Mouse (Mus musculus) spleen, adult 18-20 months (tissue): ENCODE measurements at regions not wholly inside any gene's neighbourhood (a gene's known extent, or its start where the extent isn't known, plus 50 kb on each side); places are given as distances from the start of the nearest gene placed in this dataset.

Source experiments
- DNase-seq, 2 experiments: peaks; one replicate each; pipeline ENCODE4 v3.0.0; 2022; ENCODE audit warnings: mixed read lengths in 2 of 2

DNA sequence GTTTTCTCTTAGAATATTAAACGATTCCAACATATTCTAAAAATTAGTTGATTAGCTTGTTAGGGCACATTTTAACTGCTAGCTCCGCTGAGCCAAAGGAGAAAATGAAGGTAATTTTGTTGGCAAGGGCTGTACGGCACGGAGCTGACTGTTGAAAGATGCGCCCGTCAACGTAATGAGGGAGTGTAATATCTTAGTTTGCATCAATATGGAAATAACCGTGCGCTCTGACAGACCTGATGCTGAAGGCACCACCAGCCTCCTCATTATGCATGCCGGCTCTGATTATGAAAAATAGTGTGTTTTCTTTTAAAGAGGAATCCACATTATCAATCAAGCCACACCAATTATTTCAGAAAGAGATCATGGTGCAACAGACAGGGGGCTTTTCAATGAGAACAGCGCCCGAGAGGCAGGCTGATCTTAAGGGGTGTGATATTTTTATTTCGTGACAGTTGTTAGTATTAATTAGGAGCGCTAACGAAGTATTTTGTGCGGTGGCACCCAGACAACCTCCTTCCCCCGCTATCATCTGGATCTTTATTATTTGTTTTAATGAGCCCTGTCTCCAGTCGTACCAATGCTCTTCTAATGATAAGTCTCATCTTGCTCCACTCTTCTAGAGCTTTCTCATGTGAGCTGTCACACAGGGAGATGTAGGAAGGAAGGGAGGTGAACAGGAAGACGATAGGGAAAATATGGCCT lies 99.9 kb upstream of the Ctbp2 start:
- no peak for DNase-seq

DNA sequence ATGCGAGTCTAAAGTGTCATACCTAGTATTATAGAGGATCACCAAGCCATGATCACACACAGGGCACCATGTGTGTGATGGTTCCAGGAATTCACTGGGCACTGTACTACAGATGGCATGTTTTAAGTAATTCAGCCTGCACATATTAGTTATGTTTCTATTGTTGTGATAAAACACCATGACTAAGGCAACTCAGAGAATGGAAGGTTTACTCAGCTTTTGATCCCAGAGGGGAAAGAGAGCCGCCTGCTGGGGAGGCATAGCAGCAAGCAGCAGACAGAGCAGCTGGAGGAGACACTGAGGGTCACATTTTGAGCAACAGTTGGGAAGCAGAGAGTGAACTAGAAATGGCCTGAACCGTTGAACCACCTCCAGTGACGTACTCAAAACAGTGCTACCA lies 88.2 kb upstream of the Ctbp2 start:
- no peak for DNase-seq

DNA sequence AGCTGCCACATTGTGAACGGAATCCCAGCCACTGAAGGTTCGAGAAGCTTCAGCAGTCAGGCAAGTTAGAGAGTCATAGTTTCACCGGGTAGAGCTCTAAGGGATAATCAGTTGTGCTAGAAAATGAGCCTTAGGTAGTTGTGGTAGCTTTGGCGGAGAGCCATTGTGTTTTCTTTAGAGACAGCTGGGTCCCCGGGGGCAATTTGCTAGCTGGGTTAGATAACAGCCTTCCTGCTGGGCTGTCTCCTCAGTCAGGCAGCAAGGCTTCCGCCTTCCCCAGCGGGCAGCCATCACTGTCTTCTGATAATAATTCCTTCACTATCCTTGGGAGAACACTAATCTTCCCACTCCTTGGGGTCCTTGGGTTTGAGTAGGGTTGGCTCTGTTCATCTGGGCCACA lies 81.5 kb upstream of the Ctbp2 start:
- no peak for DNase-seq

DNA sequence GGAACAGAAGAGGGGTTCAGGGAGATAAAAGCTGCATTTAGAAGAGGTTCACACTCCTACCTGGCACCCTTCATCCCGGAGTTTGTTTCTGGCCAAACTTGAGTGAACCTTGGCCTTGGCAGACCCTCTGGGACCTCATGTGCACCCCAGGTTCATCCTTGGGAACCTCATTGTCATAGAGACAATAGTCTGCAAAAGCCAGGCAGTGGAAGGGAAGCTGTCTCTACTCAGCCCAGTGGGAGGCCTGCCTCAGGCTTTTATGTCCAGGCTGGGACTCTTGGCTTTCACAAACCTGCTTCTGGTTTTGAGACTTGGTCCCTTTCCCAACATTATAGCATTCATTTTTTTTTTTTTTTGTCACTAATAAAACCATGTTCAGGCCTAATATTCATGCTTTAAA lies 80.3 kb upstream of the Ctbp2 start:
- no peak for DNase-seq

DNA sequence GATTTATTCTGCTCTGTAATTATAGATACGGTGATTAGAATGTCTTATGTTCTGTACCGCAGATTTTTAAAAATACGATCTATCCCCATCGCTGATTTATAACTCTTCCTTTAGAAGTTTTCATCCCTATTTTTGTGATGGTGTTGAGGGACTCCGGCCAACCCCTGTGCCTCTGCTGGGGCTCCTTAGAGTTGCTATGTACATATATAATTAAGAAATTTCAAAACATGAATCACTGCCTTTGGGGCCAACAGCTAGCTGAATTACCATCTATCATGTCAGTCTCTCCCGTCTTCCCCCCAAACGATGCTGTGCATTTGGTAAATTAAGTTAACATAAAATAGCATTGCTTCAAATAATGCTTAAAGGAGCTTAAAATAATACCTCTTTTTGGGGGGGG lies 79.8 kb upstream of the Ctbp2 start:
- DNase-seq = no peak

DNA sequence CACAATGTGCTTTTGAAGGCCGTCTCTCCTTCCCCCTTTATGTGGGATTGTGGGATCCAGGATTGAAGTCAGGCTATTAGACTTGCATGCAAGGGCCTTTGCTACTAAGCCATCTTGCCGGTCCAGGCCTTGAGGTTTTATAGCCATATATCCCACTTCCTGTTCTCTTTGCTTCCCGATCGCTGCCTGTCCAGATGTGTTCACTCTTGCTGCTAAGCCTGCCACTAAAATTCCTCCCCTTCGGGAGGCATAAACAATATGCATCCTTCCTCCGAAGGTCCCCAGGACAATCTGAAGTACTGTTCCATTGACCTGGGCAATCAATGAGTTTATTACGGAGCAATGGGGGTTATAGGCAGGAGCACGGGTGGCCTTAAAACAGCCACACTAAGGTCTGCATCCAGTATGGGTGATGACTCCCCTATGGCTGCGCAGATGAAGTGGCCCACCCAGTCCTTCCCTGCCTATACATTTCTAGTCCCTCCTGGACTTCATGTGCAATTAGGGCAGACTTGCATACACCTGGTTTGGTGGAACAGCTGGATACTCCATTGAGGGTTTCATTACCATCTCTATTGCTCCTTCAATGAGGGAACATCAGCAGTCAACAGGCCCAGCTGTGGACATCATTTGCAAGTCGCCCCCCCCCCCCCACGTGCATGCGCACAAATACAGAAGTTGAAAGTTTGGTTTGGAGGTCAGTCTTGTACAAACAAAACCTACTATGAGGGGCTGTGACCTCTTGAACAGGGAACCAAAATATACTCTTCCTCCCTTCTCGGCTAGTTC lies 78.1 kb upstream of the Ctbp2 start:
- no peak for DNase-seq

DNA sequence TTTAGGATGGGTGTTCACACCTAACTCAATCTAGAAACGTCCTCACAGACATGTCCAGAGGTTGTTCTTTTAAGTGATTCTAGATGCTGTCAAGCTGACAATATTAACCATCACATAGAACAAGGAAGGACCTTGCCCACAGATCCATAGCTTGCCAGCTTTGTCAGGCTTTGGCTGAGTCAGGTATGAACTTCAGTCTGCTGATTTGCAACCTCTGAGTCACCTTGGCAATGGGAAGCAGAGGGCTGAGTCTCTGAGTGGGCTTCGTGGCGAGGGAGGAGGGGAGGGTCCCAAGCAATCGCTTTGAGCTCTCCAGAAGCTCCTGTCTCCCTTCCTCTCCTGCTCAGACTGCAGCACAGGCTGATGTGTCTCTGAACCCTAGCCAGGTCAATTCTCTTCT lies 74.9 kb upstream of the Ctbp2 start:
- DNase-seq = no peak

DNA sequence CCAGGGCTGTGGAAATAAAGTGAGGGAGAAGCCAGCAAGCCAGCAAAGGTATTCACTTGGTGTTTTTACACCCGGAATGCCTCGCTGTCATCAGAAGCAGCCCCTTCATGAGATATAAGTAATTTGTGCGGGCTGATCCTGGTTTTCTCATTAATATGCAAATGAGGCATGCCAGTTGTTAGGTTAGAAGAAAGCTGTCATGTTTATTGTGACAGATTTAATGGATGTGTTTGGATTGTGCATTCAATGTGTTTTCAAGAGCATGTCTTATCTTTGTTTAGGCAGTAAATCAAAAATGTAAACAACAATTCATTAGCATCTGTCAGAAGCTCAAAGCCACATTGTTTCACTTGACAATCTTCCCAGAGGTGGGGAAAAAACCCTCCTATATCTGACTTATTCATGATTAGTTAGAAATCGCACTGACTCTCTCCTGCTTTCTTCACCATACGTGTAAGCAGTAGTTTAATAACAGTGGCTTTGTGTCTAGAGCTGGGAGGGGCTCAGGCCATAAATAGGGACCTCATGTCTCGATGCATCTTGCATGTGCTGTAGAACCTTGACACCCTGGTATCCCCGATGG lies 65.8 kb upstream of the Ctbp2 start:
- no peak for DNase-seq

DNA sequence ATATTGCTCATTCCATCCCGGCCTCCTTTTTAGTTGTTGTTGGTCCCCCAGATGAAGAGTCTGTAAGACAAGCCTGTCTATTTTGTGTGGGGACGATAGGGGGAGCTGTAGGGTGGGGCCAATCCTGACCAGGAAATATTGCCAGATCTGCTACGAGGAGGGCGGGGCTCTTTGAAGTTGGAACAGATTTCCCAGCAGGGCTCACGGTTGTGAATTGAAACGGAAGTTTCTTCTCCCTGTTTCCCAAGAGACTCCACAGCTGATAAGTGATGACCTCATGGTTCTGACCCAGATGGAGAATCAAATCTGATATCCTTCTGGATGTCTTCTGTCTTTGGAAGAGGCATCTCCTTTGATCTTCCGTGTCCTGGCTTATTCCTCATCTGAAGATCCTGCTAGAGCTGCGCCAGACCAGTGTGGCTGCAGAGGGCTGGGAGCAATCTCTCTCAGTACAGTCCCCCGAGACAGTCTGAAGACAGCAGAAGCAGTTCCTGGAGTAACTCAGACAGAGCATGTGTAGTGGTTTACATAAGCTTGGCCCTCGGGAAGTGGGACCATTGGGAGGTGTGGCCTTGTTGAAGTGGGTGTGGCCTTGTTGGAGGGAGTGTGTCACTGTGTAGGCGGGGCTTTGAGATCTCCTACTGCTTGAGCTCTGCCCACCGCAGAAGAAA lies 61.9 kb upstream of the Ctbp2 start:
- DNase-seq = peak in 1 of 2 experiments; percentile 3

DNA sequence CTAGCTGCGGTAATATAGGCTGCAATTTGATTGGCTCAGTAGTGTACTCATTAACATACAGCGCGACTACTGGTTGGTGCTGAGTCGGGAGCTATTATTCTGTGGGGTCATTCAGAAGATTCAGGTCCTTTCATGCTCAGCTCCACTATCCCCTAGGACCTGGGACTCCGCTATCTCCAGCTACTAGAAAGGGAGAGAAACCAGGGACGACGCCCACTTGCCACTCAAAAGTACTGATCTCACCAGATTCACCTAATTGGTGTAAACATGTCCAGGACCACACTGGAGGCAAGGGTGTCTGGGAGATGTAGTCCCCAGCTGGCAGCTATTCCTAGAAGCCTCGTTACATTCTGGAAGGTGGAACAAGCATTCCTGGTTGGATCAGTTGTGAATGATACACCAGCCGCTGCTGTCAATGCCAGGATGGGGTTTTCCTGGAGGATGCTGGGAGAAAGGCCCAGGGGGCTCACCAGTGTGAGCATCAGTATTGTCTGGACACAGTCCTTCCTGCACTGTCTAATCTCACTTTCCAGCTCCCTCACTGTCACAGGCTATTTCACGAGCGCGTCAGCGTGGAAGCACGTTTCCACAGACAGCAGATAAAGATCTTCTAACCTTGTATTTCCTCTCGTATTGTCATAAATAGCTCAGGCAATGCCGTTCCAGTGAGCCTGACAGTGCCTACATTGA lies 60.9 kb upstream of the Ctbp2 start:
- DNase-seq = no peak

DNA sequence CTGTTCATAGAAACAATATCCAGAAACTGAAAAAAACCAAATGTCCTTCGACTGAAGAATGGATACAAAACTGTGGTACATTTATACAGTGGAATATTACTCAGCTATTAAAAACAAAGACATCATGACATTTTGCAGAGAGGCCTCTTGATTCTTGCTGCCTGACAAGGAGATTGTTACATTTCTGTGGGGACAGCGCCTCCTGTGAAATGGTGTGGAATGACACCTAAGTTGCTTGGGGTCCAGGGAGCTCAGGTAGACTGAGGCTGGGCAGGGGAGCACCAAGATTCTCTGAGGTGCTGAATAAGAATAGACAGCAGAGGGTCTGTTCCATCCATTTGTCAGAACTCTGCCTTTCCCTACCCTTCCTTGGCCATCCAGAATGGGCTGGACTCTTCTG lies 57.2 kb upstream of the Ctbp2 start:
- DNase-seq = no peak

DNA sequence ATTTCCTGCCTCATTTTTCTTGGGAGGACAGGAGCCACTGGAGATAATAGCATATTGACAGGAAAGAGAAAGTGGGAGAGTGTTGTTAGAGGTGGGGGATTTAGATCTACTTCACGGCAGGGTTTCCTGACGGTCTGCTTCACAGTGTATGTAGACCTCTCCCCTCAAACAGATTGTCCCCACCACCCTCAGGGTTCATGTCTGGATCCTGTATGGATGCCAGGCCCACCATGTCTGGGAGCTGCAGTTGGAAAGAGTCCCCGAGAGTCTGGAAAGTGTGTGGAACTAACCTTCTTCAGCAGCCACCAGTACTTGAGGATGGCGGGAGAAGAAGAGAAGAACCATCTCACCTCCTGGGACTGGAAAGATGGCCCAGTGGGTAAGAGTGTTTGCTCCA lies 53.0 kb upstream of the Ctbp2 start:
- no peak for DNase-seq

DNA sequence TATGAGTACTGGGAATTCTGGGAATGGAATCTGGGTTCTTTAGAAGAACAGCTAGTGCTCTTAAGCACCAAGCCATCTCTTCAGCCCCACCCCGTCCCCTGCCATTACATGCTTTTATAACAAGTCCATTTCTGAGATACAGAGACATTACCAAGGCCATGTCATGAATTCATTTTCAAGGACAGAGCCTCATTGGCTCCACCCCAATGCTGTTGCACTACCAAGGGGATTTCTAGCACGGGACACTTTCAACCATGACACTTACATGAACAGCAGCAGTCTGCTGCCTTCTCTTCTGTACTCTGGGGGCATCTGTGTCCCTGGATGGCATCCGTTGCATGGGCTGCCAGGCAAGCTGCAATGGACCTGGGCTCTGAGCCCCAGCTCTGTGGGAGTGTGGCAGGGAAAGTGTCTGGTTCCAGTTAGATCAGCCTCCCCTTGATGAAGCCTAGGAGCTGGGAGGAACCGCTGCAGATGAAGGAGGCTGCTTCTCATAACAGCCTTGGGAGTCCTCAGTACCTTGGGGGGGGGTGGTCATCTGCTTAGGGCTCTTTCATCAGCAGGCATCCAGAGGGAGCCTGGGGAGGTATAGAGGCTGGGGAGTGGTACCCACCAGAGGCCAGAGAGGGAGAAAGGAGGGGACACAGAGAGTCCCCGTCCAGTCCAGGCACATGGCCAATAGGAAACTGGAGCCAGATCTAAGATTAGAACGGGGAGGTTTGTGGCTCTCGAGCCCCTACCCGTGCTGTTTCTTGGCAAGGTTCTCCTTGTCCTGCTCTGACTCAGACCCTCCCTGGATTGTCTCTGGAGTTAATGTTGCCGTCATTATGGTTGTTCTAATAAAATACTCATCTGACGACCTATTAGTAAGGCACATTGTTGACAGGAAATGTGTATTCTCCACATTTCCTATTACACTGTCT lies 52.4 kb upstream of the Ctbp2 start:
- DNase-seq = no peak
